Mouse (Mus musculus) embryonic fibroblast, embryonic 13.5 days (primary cell): ENCODE data around the gene Vdac2.

Experiments used
- CTCF ChIP-seq: IDR thresholded peaks from 2 replicates; pipeline ENCODE4 v1.5.1; 2011; ENCODE audit warnings: mild to moderate bottlenecking, control low read depth, low read length, moderate library complexity, borderline replicate concordance; ENCODE audit not compliant: insufficient read depth
- POLR2A ChIP-seq: IDR thresholded peaks from 2 replicates; pipeline ENCODE4 v1.6.1; 2011; ENCODE audit warnings: low read depth, mild to moderate bottlenecking, control low read depth, low read length, moderate library complexity

GRCm38 (mm10) chr14:21814606-21815005 lies 10.4 kb upstream of the Vdac2 start:
- TF ChIP-seq CTCF (no peak), POLR2A (no peak)
